Mouse (Mus musculus): ENCODE measurements around the gene Lactbl1. TPM values are rescaled to one million over a fixed set of nuclear protein-coding genes. Genes with fewer than 3 reads are reported as not detected.
A peak's percentile ranks its signal among the peaks of the same experiment; 100 is the strongest.

Gene Lactbl1
- not detected for total RNA-seq (2022)

- DNase-seq = no peak
Measured at GRCm38 (mm10) chr4:136622388-136622787, at the start of gene Lactbl1. Gene Lactbl1 (plus strand): TSS chr4:136622621.

GRCm38 (mm10) chr4:136581885-136582284 lies 40.5 kb upstream of the Lactbl1 start:
- peak; percentile 32 for DNase-seq

GRCm38 (mm10) chr4:136587221-136587827 lies 35.1 kb upstream of the Lactbl1 start:
- no peak for DNase-seq

GRCm38 (mm10) chr4:136588003-136588402 lies 34.4 kb upstream of the Lactbl1 start:
- DNase-seq = no peak

- no peak for DNase-seq
Measured at GRCm38 (mm10) chr4:136592111-136592510, 30.3 kb upstream of the Lactbl1 start.

- no peak for DNase-seq
Measured at GRCm38 (mm10) chr4:136594006-136594405, 28.4 kb upstream of the Lactbl1 start.

- DNase-seq = no peak
Measured at GRCm38 (mm10) chr4:136595221-136595620, 27.2 kb upstream of the Lactbl1 start.

- no peak for DNase-seq
Measured at GRCm38 (mm10) chr4:136598268-136598876, 24.0 kb upstream of the Lactbl1 start.

- DNase-seq = no peak
Measured at GRCm38 (mm10) chr4:136599869-136600268, 22.6 kb upstream of the Lactbl1 start.

GRCm38 (mm10) chr4:136600536-136600935 lies 21.9 kb upstream of the Lactbl1 start:
- no peak for DNase-seq

GRCm38 (mm10) chr4:136601476-136601875 lies 20.9 kb upstream of the Lactbl1 start:
- DNase-seq = peak; percentile 32

GRCm38 (mm10) chr4:136602018-136602554 lies 20.3 kb upstream of the Lactbl1 start:
- DNase-seq = peak; percentile 26

- peak; percentile 90 for DNase-seq
Measured at GRCm38 (mm10) chr4:136602568-136602967, 19.9 kb upstream of the Lactbl1 start, which contains the start of gene Kdm1a. Gene Kdm1a (minus strand): TSS chr4:136602723.

- no peak for DNase-seq
Measured at GRCm38 (mm10) chr4:136605756-136606485, 16.5 kb upstream of the Lactbl1 start.

GRCm38 (mm10) chr4:136610387-136610856 lies 12.0 kb upstream of the Lactbl1 start, which contains the start of gene Tex46:
Gene Tex46 (plus strand): TSS chr4:136610437.
- no peak for DNase-seq

GRCm38 (mm10) chr4:136613657-136614056 lies 8.8 kb upstream of the Lactbl1 start:
- DNase-seq = no peak

GRCm38 (mm10) chr4:136621336-136621735 lies 1.1 kb upstream of the Lactbl1 start:
- DNase-seq = no peak

- DNase-seq = no peak
Measured at GRCm38 (mm10) chr4:136621956-136622355, 465 bp upstream of the Lactbl1 start.

GRCm38 (mm10) chr4:136626590-136626989 lies 4.2 kb downstream of the Lactbl1 start:
- no peak for DNase-seq

- peak; percentile 58 for DNase-seq
Measured at GRCm38 (mm10) chr4:136631237-136631994, 9.0 kb downstream of the Lactbl1 start.

- no peak for DNase-seq
Measured at GRCm38 (mm10) chr4:136635995-136636394, 13.6 kb downstream of the Lactbl1 start.

GRCm38 (mm10) chr4:136636511-136636910 lies 14.1 kb downstream of the Lactbl1 start:
- DNase-seq = no peak

Measured in adrenal gland, adult 8-10 months (tissue).